ENCODE assay signal across 8 mouse cellular contexts in the genomic region with DNA sequence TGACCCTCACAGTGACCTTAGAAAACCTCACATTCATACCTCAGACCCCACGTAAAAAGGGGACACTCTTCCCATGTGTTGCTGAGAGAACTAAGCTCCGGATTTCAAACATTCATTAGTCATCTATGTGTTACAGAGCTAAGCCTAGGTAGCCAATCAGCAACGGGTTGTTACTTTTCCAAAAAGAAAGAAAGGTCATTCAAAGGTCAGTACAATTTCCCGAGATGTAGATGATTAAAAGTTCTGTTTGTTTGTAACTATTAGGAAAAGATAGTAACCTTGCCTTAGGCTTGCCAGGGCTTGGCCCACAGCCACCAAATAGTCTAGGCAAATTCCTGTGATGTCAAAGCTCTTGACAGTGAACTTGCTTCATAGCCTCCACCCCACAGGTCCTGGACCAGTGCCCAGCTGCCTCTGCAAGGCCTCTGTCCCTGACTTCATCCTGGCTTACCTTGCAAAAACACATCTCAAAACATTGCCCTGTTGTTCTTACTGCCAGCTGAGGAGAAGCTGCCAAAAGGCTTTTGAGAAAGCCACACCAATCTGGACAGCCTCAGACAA.
A peak's percentile ranks its signal among the peaks of the same experiment; 100 is the strongest.
DNase-seq lines count a peak whose midpoint lies in the region; ATAC-seq and TF ChIP-seq lines count a peak whose summit lies in the region.

No protein-coding gene starts in this region.

- peak; percentile 54 for DNase-seq in midbrain, postnatal 0 days (ENCODE audit: low spot score)
- DNase-seq in gastrocnemius, adult 18-20 months (ENCODE audit: low spot score), result peak; percentile 64
- DNase-seq in lung, postnatal 0 days (ENCODE audit: low spot score), result peak; percentile 94
- DNase-seq in embryo, embryonic 10.5 days (ENCODE audit: low spot score), result no peak
- no peak for DNase-seq in frontal cortex, postnatal 25 days (ENCODE audit: low spot score in 2 of 2)
- DNase-seq in hindbrain, embryonic 10.5 days (ENCODE audit: low spot score), result no peak

- no peak for ATAC-seq in midbrain, postnatal 0 days (ENCODE audit: low FRiP score)
- no peak for ATAC-seq in midbrain, embryonic 15.5 days (replicated peaks)
- ATAC-seq in intestine, embryonic 16.5 days, result peak; percentile 64
- ATAC-seq in lung, postnatal 0 days, result peak; percentile 84

- no peak for TF ChIP-seq CTCF in midbrain, postnatal 0 days (IDR thresholded peaks at IDR 0.05)
- no peak for TF ChIP-seq CTCF in lung, postnatal 0 days (IDR thresholded peaks at IDR 0.05)

- H3K4me1 ChIP-seq in midbrain, postnatal 0 days (ENCODE audit: insufficient read depth, low read length), result no peaks in the 10 kb centered on the region
- no peaks in the 10 kb centered on the region for H3K4me1 ChIP-seq in midbrain, embryonic 15.5 days
- H3K4me1 ChIP-seq in intestine, embryonic 16.5 days (ENCODE audit: control insufficient read depth, insufficient read depth, low read length), result 0 out of 2 replicates have a peak, but pooled peaks cover 5% of the 10 kb centered on the region
- H3K4me1 ChIP-seq in lung, postnatal 0 days (ENCODE audit: insufficient read depth, low read depth, low read length), result peaks cover 20% of the 10 kb centered on the region; the same call in 1 of the 2 replicates
- peaks cover 6% of the 10 kb centered on the region for H3K4me1 ChIP-seq in hindbrain, embryonic 10.5 days (replicated peaks)

- no peak overlapping the region for H3K4me3 ChIP-seq in midbrain, postnatal 0 days (ENCODE audit: low read depth, low read length)
- no peak overlapping the region for H3K4me3 ChIP-seq in midbrain, embryonic 15.5 days
- H3K4me3 ChIP-seq in intestine, embryonic 16.5 days (ENCODE audit: low read length), result no peak overlapping the region
- H3K4me3 ChIP-seq in lung, postnatal 0 days (ENCODE audit: low read depth, low read length), result no peak overlapping the region
- no peak overlapping the region for H3K4me3 ChIP-seq in hindbrain, embryonic 10.5 days

- WGBS in midbrain, postnatal 0 days, result 74% methylated on average over 4 of the region's 4 CpGs
- 74% methylated on average over 4 of the region's 4 CpGs for WGBS in midbrain, embryonic 15.5 days
- WGBS in intestine, embryonic 16.5 days, result 29% methylated on average over 4 of the region's 4 CpGs
- WGBS in lung, postnatal 0 days, result 10% methylated on average over 4 of the region's 4 CpGs
- WGBS in hindbrain, embryonic 10.5 days, result 73% methylated on average over 4 of the region's 4 CpGs

- H3K27ac ChIP-seq in midbrain, postnatal 0 days (ENCODE audit: low read depth, low read length), result no peak overlapping the region
- H3K27ac ChIP-seq in midbrain, embryonic 15.5 days, result no peak overlapping the region
- H3K27ac ChIP-seq in intestine, embryonic 16.5 days (ENCODE audit: low read length), result no peak overlapping the region
- H3K27ac ChIP-seq in lung, postnatal 0 days (ENCODE audit: low read length), result peak overlapping the region; percentile 71
- no peak overlapping the region for H3K27ac ChIP-seq in hindbrain, embryonic 10.5 days

- peak; percentile 98 for TF ChIP-seq EP300 in lung, postnatal 0 days (IDR thresholded peaks at IDR 0.05)

- H3K4me2 ChIP-seq in midbrain, postnatal 0 days (ENCODE audit: low read depth, low read length, poor library complexity, severe bottlenecking), result no peak overlapping the region
- H3K4me2 ChIP-seq in midbrain, embryonic 15.5 days, result no peak overlapping the region
- H3K4me2 ChIP-seq in intestine, embryonic 16.5 days (ENCODE audit: low read depth, low read length), result no peak overlapping the region
- H3K4me2 ChIP-seq in lung, postnatal 0 days (replicated peaks; ENCODE audit: low read depth, low read length), result no peak overlapping the region

- no peaks in the 10 kb centered on the region; the same call in 1 of the 2 replicates for H3K36me3 ChIP-seq in midbrain, postnatal 0 days (ENCODE audit: insufficient read depth, low read length)
- H3K36me3 ChIP-seq in midbrain, embryonic 15.5 days (replicated peaks), result no peaks in the 10 kb centered on the region
- H3K36me3 ChIP-seq in intestine, embryonic 16.5 days (ENCODE audit: control insufficient read depth, insufficient read depth, low read length), result no peaks in the 10 kb centered on the region
- H3K36me3 ChIP-seq in lung, postnatal 0 days (ENCODE audit: insufficient read depth, low read length), result no peaks in the 10 kb centered on the region
- no peaks in the 10 kb centered on the region for H3K36me3 ChIP-seq in hindbrain, embryonic 10.5 days

- no peaks in the 10 kb centered on the region for H3K9me3 ChIP-seq in midbrain, postnatal 0 days (ENCODE audit: low read length)
- H3K9me3 ChIP-seq in midbrain, embryonic 15.5 days, result no peaks in the 10 kb centered on the region
- no peaks in the 10 kb centered on the region for H3K9me3 ChIP-seq in intestine, embryonic 16.5 days (ENCODE audit: control insufficient read depth, low read length)
- H3K9me3 ChIP-seq in lung, postnatal 0 days (ENCODE audit: low read length), result no peaks in the 10 kb centered on the region
- no peaks in the 10 kb centered on the region for H3K9me3 ChIP-seq in hindbrain, embryonic 10.5 days

- no peak overlapping the region for H3K9ac ChIP-seq in midbrain, postnatal 0 days (replicated peaks; ENCODE audit: low read length, poor library complexity, severe bottlenecking)
- H3K9ac ChIP-seq in midbrain, embryonic 15.5 days, result no peak overlapping the region
- no peak overlapping the region for H3K9ac ChIP-seq in intestine, embryonic 16.5 days (ENCODE audit: low read depth, low read length)
- no peak overlapping the region for H3K9ac ChIP-seq in lung, postnatal 0 days (replicated peaks; ENCODE audit: low read depth)

- no peaks in the 10 kb centered on the region for H3K27me3 ChIP-seq in midbrain, postnatal 0 days (ENCODE audit: insufficient read depth, low read length)
- H3K27me3 ChIP-seq in midbrain, embryonic 15.5 days (replicated peaks), result no peaks in the 10 kb centered on the region
- H3K27me3 ChIP-seq in intestine, embryonic 16.5 days (replicated peaks; ENCODE audit: control insufficient read depth, insufficient read depth, low read length), result no peaks in the 10 kb centered on the region
- no peaks in the 10 kb centered on the region for H3K27me3 ChIP-seq in lung, postnatal 0 days (replicated peaks; ENCODE audit: insufficient read depth, low read length)
- no peaks in the 10 kb centered on the region for H3K27me3 ChIP-seq in hindbrain, embryonic 10.5 days (ENCODE audit: insufficient read depth, poor library complexity, severe bottlenecking)

Comparison
In these comparisons a context has a peak if more than half of its experiments do, and no peak if none do; other contexts are left out.
1. ATAC-seq: peak in intestine, embryonic 16.5 days (single experiment) and lung, postnatal 0 days (single experiment); none in midbrain, postnatal 0 days (single experiment) and midbrain, embryonic 15.5 days (single experiment).
2. DNase-seq: peak in midbrain, postnatal 0 days (single experiment), gastrocnemius, adult 18-20 months (single experiment) and lung, postnatal 0 days (single experiment); none in embryo, embryonic 10.5 days (single experiment), frontal cortex, postnatal 25 days (0 of 2) and hindbrain, embryonic 10.5 days (single experiment).